Mouse (Mus musculus): ENCODE data around the gene Umad1. TPM values are rescaled to one million over a fixed set of nuclear protein-coding genes. Genes with fewer than 3 reads are reported as not detected.

Gene Umad1
- total and polyA plus RNA-seq, 3 experiments: 6.1 to 18.1 (median 7.0) TPM

DNA sequence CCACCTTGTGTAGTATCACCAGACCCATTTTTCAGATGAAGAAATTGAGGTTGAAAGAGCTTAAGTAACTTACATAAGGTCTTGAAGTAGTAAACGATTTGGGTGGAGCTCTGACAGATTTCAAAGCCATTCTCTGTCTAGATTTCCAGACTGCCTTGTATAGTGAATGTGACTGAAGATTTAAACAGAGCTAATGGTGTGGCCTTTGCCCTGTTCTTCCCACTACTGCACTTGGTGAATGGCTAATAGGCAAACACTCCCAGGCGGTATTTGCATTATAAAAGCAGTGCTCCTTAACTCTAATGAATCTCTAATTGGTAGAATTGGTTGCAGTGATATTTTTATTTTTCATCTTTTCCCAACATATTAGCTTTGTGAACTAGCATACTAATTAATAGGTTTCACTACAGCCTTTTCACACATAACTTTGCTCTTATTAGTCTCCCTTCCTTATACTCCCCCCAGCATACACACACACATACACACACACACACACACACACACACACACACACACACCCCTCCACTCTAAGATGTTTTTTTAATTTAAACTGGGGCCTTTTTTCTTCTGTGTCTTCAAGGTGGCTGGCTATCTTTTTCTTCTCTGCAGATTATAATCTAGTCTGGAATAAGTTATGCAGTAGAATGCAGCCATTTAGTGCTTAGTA, 109.2 kb downstream of the Umad1 start:
- TF ChIP-seq POLR2AphosphoS5 (IDR thresholded peaks at IDR 0.05; ENCODE audit: insufficient replicate concordance, low read depth, low read length) (no peak), CTCF (IDR thresholded peaks at IDR 0.05; ENCODE audit: low read depth, low read length) (no peak), GATA2 (IDR thresholded peaks at IDR 0.05; ENCODE audit: borderline replicate concordance, low read depth, low read length) (no peak), GATA1 (IDR thresholded peaks at IDR 0.05; ENCODE audit: borderline replicate concordance, low read length) (no peak), TAL1 (conservative IDR thresholded peaks at IDR 0.05; ENCODE audit: low read depth, low read length) (no peak)
- Histone ChIP-seq H3K4me1 (ENCODE audit: insufficient read depth, low read depth, low read length) (peaks cover 2% of the 10 kb centered on the region; the same call in 1 of the 2 replicates), H3K9me3 (replicated peaks) (no peaks in the 10 kb centered on the region), H3K27me3 (ENCODE audit: insufficient read depth, low read length) (no peaks in the 10 kb centered on the region), H3K4me3 (ENCODE audit: low read depth, low read length) (no peak overlapping the region), H3K36me3 (replicated peaks) (peaks cover 7% of the 10 kb centered on the region)
- DNase-seq (ENCODE audit: low spot score): no peak
- ATAC-seq (ENCODE audit: extremely low read depth, insufficient number of reproducible peaks, low FRiP score, poor library complexity, severe bottlenecking): no peak

DNA sequence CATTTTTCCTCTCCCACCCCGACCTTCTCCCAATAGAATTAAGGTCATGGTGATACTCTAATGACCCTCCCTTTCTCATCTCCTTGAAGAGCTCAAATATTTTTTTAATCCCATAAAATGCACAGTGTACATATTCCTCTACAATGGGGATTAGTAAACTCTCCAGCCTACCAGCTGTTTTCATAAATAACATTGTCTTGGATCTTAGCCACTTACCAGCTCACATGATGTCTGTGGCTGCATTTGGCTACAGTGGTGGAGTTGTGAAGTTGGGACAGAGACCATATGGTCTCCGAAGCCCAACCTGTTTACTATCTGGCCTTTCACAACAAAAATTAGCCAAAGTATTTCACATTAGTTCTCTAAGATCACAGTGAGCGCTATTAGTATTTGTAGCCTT, 111.5 kb downstream of the Umad1 start:
- H3K4me1 ChIP-seq (ENCODE audit: insufficient read depth, low read depth, low read length): peaks cover 2% of the 10 kb centered on the region; the same call in 1 of the 2 replicates
- no peaks in the 10 kb centered on the region for H3K27me3 ChIP-seq (ENCODE audit: insufficient read depth, low read length)
- ATAC-seq (ENCODE audit: extremely low read depth, insufficient number of reproducible peaks, low FRiP score, poor library complexity, severe bottlenecking) (no peak), DNase-seq (ENCODE audit: low spot score) (no peak)
- H3K4me3 ChIP-seq (ENCODE audit: low read depth, low read length): no peak overlapping the region
- no peaks in the 10 kb centered on the region for H3K9me3 ChIP-seq (replicated peaks)
- TF ChIP-seq TAL1 (conservative IDR thresholded peaks at IDR 0.05; ENCODE audit: low read depth, low read length): no peak
- no peak for TF ChIP-seq GATA2 (IDR thresholded peaks at IDR 0.05; ENCODE audit: borderline replicate concordance, low read depth, low read length)
- H3K36me3 ChIP-seq (replicated peaks): peaks cover 13% of the 10 kb centered on the region

DNA sequence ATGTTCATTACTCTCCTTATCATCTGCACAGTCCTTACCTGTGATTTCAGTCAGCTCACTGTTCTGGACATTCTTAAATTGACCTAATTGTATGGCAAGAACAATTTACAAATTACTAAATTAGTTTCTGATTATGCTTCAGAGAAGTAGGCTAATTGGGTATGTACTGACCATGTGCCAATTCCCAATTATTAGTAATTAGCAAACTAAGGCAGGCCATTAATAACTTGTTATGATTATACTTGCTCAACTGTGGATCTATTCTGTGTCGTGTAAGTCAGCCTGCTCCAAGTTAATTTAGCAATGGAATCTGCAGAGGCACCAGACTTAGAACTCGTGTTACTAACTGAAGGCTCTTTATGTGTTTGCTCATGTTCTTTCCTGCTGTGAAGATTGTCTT, 114.0 kb downstream of the Umad1 start:
- Histone ChIP-seq H3K36me3 (replicated peaks) (peaks cover 25% of the 10 kb centered on the region), H3K4me1 (ENCODE audit: insufficient read depth, low read depth, low read length) (no peaks in the 10 kb centered on the region; the same call in 1 of the 2 replicates), H3K27me3 (ENCODE audit: insufficient read depth, low read length) (no peaks in the 10 kb centered on the region), H3K9me3 (replicated peaks) (no peaks in the 10 kb centered on the region), H3K4me3 (ENCODE audit: low read depth, low read length) (no peak overlapping the region)
- DNase-seq (ENCODE audit: low spot score) (no peak), ATAC-seq (ENCODE audit: extremely low read depth, insufficient number of reproducible peaks, low FRiP score, poor library complexity, severe bottlenecking) (no peak)
- TF ChIP-seq POLR2AphosphoS5 (IDR thresholded peaks at IDR 0.05; ENCODE audit: insufficient replicate concordance, low read depth, low read length) (no peak), CTCF (IDR thresholded peaks at IDR 0.05; ENCODE audit: low read depth, low read length) (no peak), GATA1 (IDR thresholded peaks at IDR 0.05; ENCODE audit: borderline replicate concordance, low read length) (no peak), TAL1 (conservative IDR thresholded peaks at IDR 0.05; ENCODE audit: low read depth, low read length) (no peak), GATA2 (IDR thresholded peaks at IDR 0.05; ENCODE audit: borderline replicate concordance, low read depth, low read length) (no peak)

DNA sequence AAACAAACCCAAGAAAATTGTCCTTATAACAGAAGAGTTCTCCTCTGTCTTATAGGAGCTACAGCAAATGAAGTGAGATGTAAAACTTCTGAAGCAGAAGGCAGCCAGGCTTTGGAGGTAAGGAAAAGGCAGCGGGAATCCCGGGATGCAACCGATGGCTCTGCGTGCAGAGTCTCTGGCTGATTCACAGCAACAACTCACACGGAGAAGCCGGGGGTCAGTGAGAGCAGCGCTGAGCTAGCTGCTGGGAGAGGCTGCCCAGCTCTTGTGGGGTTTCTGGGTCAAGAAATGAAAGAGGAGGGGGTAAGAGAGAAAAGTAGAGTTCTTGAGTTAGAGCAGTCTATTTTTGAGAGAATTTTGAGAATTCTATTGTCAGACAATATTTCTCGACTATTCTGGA, 114.8 kb downstream of the Umad1 start:
- no peak for TF ChIP-seq POLR2AphosphoS5 (IDR thresholded peaks at IDR 0.05; ENCODE audit: insufficient replicate concordance, low read depth, low read length)
- no peak for TF ChIP-seq GATA2 (IDR thresholded peaks at IDR 0.05; ENCODE audit: borderline replicate concordance, low read depth, low read length)
- TF ChIP-seq TAL1 (conservative IDR thresholded peaks at IDR 0.05; ENCODE audit: low read depth, low read length): no peak
- TF ChIP-seq GATA1 (IDR thresholded peaks at IDR 0.05; ENCODE audit: borderline replicate concordance, low read length): no peak
- TF ChIP-seq CTCF (IDR thresholded peaks at IDR 0.05; ENCODE audit: low read depth, low read length): no peak
- no peaks in the 10 kb centered on the region for H3K9me3 ChIP-seq (replicated peaks)
- no peaks in the 10 kb centered on the region; the same call in 1 of the 2 replicates for H3K4me1 ChIP-seq (ENCODE audit: insufficient read depth, low read depth, low read length)
- peaks cover 32% of the 10 kb centered on the region for H3K36me3 ChIP-seq (replicated peaks)
- ATAC-seq (ENCODE audit: extremely low read depth, insufficient number of reproducible peaks, low FRiP score, poor library complexity, severe bottlenecking): no peak
- no peak for DNase-seq (ENCODE audit: low spot score)
- no peaks in the 10 kb centered on the region for H3K27me3 ChIP-seq (ENCODE audit: insufficient read depth, low read length)
- no peak overlapping the region for H3K4me3 ChIP-seq (ENCODE audit: low read depth, low read length)

DNA sequence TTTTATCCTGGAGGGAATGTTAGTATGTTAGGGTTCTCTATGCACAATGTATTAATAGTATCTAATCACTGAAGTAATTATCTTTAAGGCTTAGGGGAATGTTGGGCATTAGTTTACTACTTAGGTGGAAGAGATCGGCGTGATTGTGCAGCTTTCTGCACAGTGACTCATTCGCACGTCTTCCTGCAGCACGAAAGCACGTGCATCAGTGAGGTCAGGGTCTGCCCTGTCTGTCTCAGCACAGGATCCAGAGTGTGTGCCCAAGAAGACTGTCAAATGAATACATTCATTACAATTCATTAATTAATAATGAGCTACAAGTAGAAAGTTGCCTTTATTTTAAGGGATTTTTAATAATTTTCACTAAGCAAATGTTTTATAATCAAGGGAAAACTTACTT, 115.2 kb downstream of the Umad1 start:
- TF ChIP-seq GATA1 (IDR thresholded peaks at IDR 0.05; ENCODE audit: borderline replicate concordance, low read length) (no peak), TAL1 (conservative IDR thresholded peaks at IDR 0.05; ENCODE audit: low read depth, low read length) (no peak), CTCF (IDR thresholded peaks at IDR 0.05; ENCODE audit: low read depth, low read length) (no peak), POLR2AphosphoS5 (IDR thresholded peaks at IDR 0.05; ENCODE audit: insufficient replicate concordance, low read depth, low read length) (no peak), GATA2 (IDR thresholded peaks at IDR 0.05; ENCODE audit: borderline replicate concordance, low read depth, low read length) (no peak)
- DNase-seq (ENCODE audit: low spot score) (no peak), ATAC-seq (ENCODE audit: extremely low read depth, insufficient number of reproducible peaks, low FRiP score, poor library complexity, severe bottlenecking) (no peak)
- Histone ChIP-seq H3K4me1 (ENCODE audit: insufficient read depth, low read depth, low read length) (no peaks in the 10 kb centered on the region; the same call in 1 of the 2 replicates), H3K36me3 (replicated peaks) (peaks cover 36% of the 10 kb centered on the region), H3K4me3 (ENCODE audit: low read depth, low read length) (no peak overlapping the region), H3K27me3 (ENCODE audit: insufficient read depth, low read length) (no peaks in the 10 kb centered on the region), H3K9me3 (replicated peaks) (no peaks in the 10 kb centered on the region)

DNA sequence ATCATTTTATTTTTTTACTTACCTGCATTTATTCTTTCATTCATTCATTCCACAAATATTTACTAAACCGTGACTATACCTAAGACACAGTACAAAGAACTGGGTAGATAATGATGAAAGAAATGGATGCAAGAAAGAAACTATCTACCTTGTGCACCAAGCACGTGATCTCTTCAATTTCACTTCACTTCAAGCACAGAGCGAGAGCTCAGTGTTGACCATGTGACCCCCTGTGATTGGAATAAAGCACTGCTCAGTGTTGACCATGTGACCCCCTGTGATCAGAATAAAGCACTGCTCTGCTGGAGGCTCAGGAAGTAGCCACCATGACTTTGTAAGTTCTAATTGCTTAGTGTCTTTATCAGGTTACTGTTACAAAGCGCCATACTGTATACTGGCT, 115.6 kb downstream of the Umad1 start:
- no peak for TF ChIP-seq GATA1 (IDR thresholded peaks at IDR 0.05; ENCODE audit: borderline replicate concordance, low read length)
- no peak for TF ChIP-seq POLR2AphosphoS5 (IDR thresholded peaks at IDR 0.05; ENCODE audit: insufficient replicate concordance, low read depth, low read length)
- no peak for TF ChIP-seq TAL1 (conservative IDR thresholded peaks at IDR 0.05; ENCODE audit: low read depth, low read length)
- no peak for TF ChIP-seq CTCF (IDR thresholded peaks at IDR 0.05; ENCODE audit: low read depth, low read length)
- TF ChIP-seq GATA2 (IDR thresholded peaks at IDR 0.05; ENCODE audit: borderline replicate concordance, low read depth, low read length): no peak
- Histone ChIP-seq H3K36me3 (replicated peaks) (peaks cover 36% of the 10 kb centered on the region), H3K4me3 (ENCODE audit: low read depth, low read length) (no peak overlapping the region), H3K27me3 (ENCODE audit: insufficient read depth, low read length) (no peaks in the 10 kb centered on the region), H3K9me3 (replicated peaks) (no peaks in the 10 kb centered on the region), H3K4me1 (ENCODE audit: insufficient read depth, low read depth, low read length) (no peaks in the 10 kb centered on the region; the same call in 1 of the 2 replicates)
- no peak for ATAC-seq (ENCODE audit: extremely low read depth, insufficient number of reproducible peaks, low FRiP score, poor library complexity, severe bottlenecking)
- DNase-seq (ENCODE audit: low spot score): no peak

All from G1E (cell line).